Mouse (Mus musculus) CD4-positive helper T cell, adult 2 months (primary cell): ENCODE measurements around the gene Mybpc2.

ENCODE experiments used
- DNase-seq: peaks from one replicate; pipeline ENCODE4 v3.0.0-alpha.2; 2012; ENCODE audit warnings: low read depth, missing footprints, low spot score

Gene Mybpc2

GRCm38 (mm10) chr7:44486927-44487575, 37.4 kb downstream of the Mybpc2 start:
- no peak for DNase-seq

- DNase-seq, result no peak
Observed at GRCm38 (mm10) chr7:44485572-44486195, 38.8 kb downstream of the Mybpc2 start.

- DNase-seq, result peak; percentile 80
Observed at GRCm38 (mm10) chr7:44484841-44485571, 39.5 kb downstream of the Mybpc2 start.

- DNase-seq, result no peak
Observed at GRCm38 (mm10) chr7:44484109-44484508, 40.3 kb downstream of the Mybpc2 start.

- no peak for DNase-seq
Observed at GRCm38 (mm10) chr7:44482836-44483435, 41.5 kb downstream of the Mybpc2 start.

GRCm38 (mm10) chr7:44475046-44475614, 49.3 kb downstream of the Mybpc2 start:
- no peak for DNase-seq

GRCm38 (mm10) chr7:44474419-44474818, 50.0 kb downstream of the Mybpc2 start:
- DNase-seq, result no peak

- DNase-seq, result no peak
Observed at GRCm38 (mm10) chr7:44472961-44473646, 51.4 kb downstream of the Mybpc2 start.

- no peak for DNase-seq
Observed at GRCm38 (mm10) chr7:44472558-44472885, 51.9 kb downstream of the Mybpc2 start.

- DNase-seq, result no peak
Observed at GRCm38 (mm10) chr7:44471880-44472557, 52.4 kb downstream of the Mybpc2 start.

- DNase-seq, result no peak
Observed at GRCm38 (mm10) chr7:44470696-44471612, 53.5 kb downstream of the Mybpc2 start.

- DNase-seq, result no peak
Observed at GRCm38 (mm10) chr7:44469677-44470675, 54.5 kb downstream of the Mybpc2 start.

GRCm38 (mm10) chr7:44468644-44469285, 55.7 kb downstream of the Mybpc2 start:
- no peak for DNase-seq

- peak; percentile 97 for DNase-seq
Observed at GRCm38 (mm10) chr7:44467811-44468411, 56.5 kb downstream of the Mybpc2 start, which contains the start of gene Josd2. Gene Josd2, plus strand, starts transcription at chr7:44467980.

GRCm38 (mm10) chr7:44466888-44467311, 57.6 kb downstream of the Mybpc2 start:
- no peak for DNase-seq

GRCm38 (mm10) chr7:44466006-44466887, 58.2 kb downstream of the Mybpc2 start:
- no peak for DNase-seq

- no peak for DNase-seq
Observed at GRCm38 (mm10) chr7:44465111-44465510, 59.3 kb downstream of the Mybpc2 start, which contains the start of gene Aspdh. Gene Aspdh, plus strand, starts transcription at chr7:44465391.
